Mouse (Mus musculus) embryonic facial prominence, embryonic 11.5 days (tissue): Measurements from ENCODE around the gene Fsd1. TPM values are rescaled to one million over a fixed set of nuclear protein-coding genes. Genes with fewer than 3 reads are reported as not detected.

Source experiments
- ATAC-seq: fragments of 200-750 bp; cut with Nextera tagmentation; replicated peaks from 2 replicates; pipeline ENCODE4 v1.8.0; 2017; ENCODE audit warnings: low read depth; ENCODE audit not compliant: insufficient number of reproducible peaks, low FRiP score, low TSS enrichment
- DNase-seq: peaks from one replicate; pipeline ENCODE4 v3.0.0-alpha.2; 2015; ENCODE audit warnings: low spot score
- H3K27ac ChIP-seq: fragments of 300-500 bp; sonication (generic); replicated peaks from 2 replicates; pipeline ENCODE4 v1.5.1; 2014; ENCODE audit warnings: mild to moderate bottlenecking, low read depth, low read length, control low read depth
- H3K27me3 ChIP-seq: fragments of 300-500 bp; sonication (generic); 2 replicates; pipeline ENCODE4 v1.6.1; 2014; ENCODE audit warnings: mild to moderate bottlenecking, low read length, moderate library complexity, mixed read lengths; ENCODE audit not compliant: control insufficient read depth, insufficient read depth
- H3K36me3 ChIP-seq: fragments of 300-500 bp; sonication (generic); replicated peaks from 2 replicates; pipeline ENCODE4 v1.6.1; 2014; ENCODE audit warnings: low read depth, mild to moderate bottlenecking, low read length, moderate library complexity, mixed read lengths; ENCODE audit not compliant: control insufficient read depth, insufficient read depth
- H3K4me1 ChIP-seq: fragments of 300-500 bp; sonication (generic); 2 replicates; pipeline ENCODE4 v1.6.1; 2014; ENCODE audit warnings: low read length, mixed read lengths; ENCODE audit not compliant: control insufficient read depth, insufficient read depth
- H3K4me2 ChIP-seq: fragments of 300-500 bp; sonication (generic); 2 replicates; pipeline ENCODE4 v1.6.1; 2014; ENCODE audit warnings: low read depth, mild to moderate bottlenecking, control low read depth, low read length, moderate library complexity
- H3K4me3 ChIP-seq: fragments of 300-500 bp; sonication (generic); 2 replicates; pipeline ENCODE4 v1.5.1; 2014; ENCODE audit warnings: low read depth, low read length, control low read depth
- H3K9ac ChIP-seq: fragments of 300-500 bp; sonication (generic); replicated peaks from 2 replicates; pipeline ENCODE4 v1.6.1; 2014; ENCODE audit warnings: mild to moderate bottlenecking, control low read depth, low read length
- H3K9me3 ChIP-seq: fragments of 300-500 bp; sonication (generic); replicated peaks from 2 replicates; pipeline ENCODE4 v1.6.1; 2016; ENCODE audit warnings: mild to moderate bottlenecking, low read length, inconsistent platforms, mixed read lengths; ENCODE audit not compliant: control insufficient read depth
- WGBS: fragments of 180-500 bp; shearing (Covaris S2); extraction: QIAGEN DNeasy Blood & Tissue Kit; methylation state at CpG from one replicate; pipeline ENCODE4 v1.1.7; 2014; 5-methylcytosine and 5-hydroxymethylcytosine counted together
- polyA plus RNA-seq: library from polyadenylated mRNA; unstranded; fragments of >200 nt; fragmentation: Nextera tagmentation; extraction: Ambion mirVana; gene quantifications from 2 replicates; pipeline ENCODE4 v1.2.1, GENCODE M21; 2014

Gene Fsd1
- polyA plus RNA-seq, 1 experiment from 2014 or later: 36.6 TPM

DNA sequence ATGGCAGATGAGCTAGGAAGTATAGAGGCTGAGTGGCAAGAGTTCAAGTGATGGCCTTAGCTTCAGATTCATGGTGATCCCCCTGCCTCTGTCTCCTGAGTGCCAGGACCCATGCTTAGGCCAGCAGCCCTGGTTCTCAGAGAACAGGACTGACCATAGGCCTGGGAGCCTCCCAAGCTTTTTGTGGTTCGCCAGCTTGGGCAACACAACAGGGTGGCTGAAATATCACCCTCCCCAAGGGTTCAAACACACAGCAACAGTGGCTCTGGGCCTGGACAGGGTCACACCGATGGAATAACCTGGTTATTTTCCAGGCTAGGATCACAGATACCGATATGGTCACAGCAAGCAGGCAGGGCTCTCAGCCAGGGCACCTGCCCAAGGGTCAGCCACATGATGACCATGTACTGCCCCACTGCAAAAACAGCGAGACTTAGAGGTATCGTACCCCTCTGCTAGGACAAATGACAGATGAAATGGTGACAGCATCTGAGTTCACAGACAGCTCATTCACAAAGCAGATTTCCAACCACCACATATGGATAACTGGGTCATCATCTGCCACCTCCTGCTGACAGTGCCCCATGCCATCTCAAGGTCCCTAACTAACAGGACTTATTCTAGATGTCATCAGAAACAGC, 41.6 kb downstream of the Fsd1 start:
- DNase-seq (no peak), ATAC-seq (no peak)
- Histone ChIP-seq H3K9ac (no peak overlapping the region), H3K4me2 (no peak overlapping the region), H3K4me3 (no peak overlapping the region), H3K27me3 (no peaks in the 10 kb centered on the region), H3K36me3 (peaks cover 5% of the 10 kb centered on the region; the same call in 1 of the 2 replicates), H3K4me1 (no peaks in the 10 kb centered on the region; the same call in 1 of the 2 replicates), H3K9me3 (no peaks in the 10 kb centered on the region), H3K27ac (no peak overlapping the region)
- 92% methylated on average over 5 of the region's 5 CpGs for whole genome bisulfite sequencing

DNA sequence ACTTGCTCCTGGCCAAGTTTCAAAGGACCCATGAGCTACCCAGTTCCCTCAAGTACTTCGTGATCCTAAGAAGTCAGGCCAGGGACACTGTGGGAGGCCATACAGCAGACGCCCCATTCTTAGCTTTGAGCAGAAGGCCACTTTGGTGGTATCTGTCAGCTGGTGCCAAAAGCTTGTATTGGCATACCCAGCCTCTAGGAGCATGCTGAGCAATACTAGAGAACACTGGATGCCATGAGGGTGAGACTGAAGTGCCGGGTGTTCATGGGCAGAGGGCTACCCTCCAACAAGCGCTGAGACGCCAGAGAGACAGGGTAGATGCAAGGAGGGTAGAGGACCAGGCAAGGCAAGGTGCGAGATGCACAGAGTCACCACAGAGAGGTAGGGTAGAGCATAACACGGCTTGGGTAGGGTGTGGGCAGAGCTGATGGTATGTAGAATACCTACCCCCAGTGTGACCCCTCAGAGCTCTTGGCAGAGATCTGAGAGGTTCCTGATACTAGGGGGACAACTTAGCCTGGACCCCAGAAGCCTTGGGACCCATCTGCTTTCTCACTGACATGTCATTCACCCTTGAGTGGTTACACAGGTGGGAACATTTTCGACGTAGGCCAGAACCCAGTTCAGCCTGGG, 44.0 kb downstream of the Fsd1 start:
- H3K4me2 ChIP-seq: no peak overlapping the region
- no peak for ATAC-seq
- no peak overlapping the region for H3K4me3 ChIP-seq
- 93% methylated on average over 9 of the region's 9 CpGs for WGBS
- H3K27ac ChIP-seq: no peak overlapping the region
- H3K9ac ChIP-seq: no peak overlapping the region
- no peaks in the 10 kb centered on the region for H3K9me3 ChIP-seq
- no peak for DNase-seq
- no peaks in the 10 kb centered on the region for H3K4me1 ChIP-seq
- peaks cover 5% of the 10 kb centered on the region; the same call in 1 of the 2 replicates for H3K36me3 ChIP-seq
- H3K27me3 ChIP-seq: no peaks in the 10 kb centered on the region

DNA sequence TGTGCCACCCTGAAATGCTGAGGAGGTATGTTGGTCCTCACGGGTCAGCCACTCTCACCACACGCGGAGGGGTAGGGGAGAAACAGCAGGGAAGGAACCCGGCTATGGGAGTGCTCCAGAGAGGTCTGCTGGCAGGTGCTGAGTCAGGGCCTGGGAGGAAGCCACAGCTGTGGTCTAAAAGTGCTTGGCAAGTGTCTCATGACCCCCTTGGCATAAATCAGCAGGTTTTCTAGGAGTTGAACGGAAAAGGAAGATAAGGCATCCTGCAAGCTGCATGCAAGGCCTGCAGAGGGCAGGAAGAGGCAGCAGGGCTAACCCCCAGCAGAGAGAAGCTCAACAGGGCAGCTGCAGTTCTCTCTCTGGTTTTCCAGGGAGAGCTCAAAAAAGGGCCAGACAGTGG, 44.6 kb downstream of the Fsd1 start:
- no peaks in the 10 kb centered on the region for H3K9me3 ChIP-seq
- H3K4me2 ChIP-seq: no peak overlapping the region; the same call in 1 of the 2 replicates
- ATAC-seq (no peak), DNase-seq (no peak)
- peaks cover 5% of the 10 kb centered on the region; the same call in 1 of the 2 replicates for H3K36me3 ChIP-seq
- WGBS: 75% methylated on average over 5 of the region's 5 CpGs
- H3K4me3 ChIP-seq: no peak overlapping the region
- no peak overlapping the region for H3K9ac ChIP-seq
- no peak overlapping the region for H3K27ac ChIP-seq
- H3K27me3 ChIP-seq: no peaks in the 10 kb centered on the region
- H3K4me1 ChIP-seq: no peaks in the 10 kb centered on the region

DNA sequence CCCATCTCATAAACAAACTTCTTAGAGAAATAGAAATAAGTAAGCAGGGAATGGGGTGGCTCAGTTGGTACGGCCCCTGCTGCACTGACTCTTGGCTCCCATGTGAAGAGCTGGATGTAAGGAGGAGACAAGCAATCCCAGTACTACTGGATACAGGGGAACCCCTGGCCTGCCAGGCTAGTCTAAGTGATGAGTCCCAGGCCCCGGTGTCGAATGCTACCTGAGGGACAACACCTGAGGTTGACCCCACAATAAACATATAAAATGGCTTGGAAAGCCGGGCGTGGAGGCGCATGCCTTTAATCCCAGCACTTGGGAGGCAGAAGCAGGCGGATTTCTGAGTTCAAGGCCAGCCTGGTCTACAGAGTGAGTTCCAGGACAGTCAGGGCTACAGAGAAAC, 45.1 kb downstream of the Fsd1 start:
- Histone ChIP-seq H3K9me3 (no peaks in the 10 kb centered on the region), H3K9ac (no peak overlapping the region), H3K27me3 (no peaks in the 10 kb centered on the region), H3K4me3 (no peak overlapping the region), H3K27ac (no peak overlapping the region), H3K4me2 (no peak overlapping the region), H3K4me1 (no peaks in the 10 kb centered on the region), H3K36me3 (peaks cover 5% of the 10 kb centered on the region; the same call in 1 of the 2 replicates)
- WGBS: 94% methylated on average over 7 of the region's 7 CpGs
- ATAC-seq (no peak), DNase-seq (no peak)

DNA sequence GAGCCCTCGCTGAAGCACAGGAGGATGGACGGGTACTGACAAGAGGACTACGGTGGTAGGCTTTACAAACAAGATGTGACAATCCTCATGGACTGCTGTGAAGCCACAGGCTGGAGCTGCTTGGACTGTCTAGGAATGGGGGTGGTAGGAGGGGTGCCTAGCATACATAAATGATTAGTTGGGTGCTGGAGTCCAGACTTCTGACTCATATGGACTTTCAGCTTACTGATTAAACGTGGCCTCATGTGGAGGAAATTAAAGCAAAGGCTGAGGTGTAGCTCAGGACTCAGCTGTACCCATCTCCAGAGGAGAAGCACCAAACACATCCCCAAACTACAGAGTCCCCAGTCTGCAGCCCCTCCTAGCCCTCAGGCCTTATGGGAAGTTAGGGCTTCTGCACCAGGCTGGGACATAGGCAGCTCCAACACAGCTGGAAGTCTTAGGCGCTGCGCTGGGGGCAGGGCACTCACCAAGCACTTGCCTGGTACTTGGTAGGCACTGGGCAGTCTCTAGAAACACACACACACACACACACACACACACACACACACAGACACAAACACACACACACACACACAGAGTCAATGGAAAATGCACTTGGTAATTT, 45.9 kb downstream of the Fsd1 start:
- H3K4me2 ChIP-seq: no peak overlapping the region
- peaks cover 5% of the 10 kb centered on the region; the same call in 1 of the 2 replicates for H3K36me3 ChIP-seq
- no peaks in the 10 kb centered on the region for H3K9me3 ChIP-seq
- H3K4me3 ChIP-seq: no peak overlapping the region
- WGBS: 70% methylated on average over 6 of the region's 6 CpGs
- H3K27ac ChIP-seq: no peak overlapping the region
- no peak for ATAC-seq
- no peaks in the 10 kb centered on the region for H3K27me3 ChIP-seq
- no peak for DNase-seq
- no peaks in the 10 kb centered on the region for H3K4me1 ChIP-seq
- no peak overlapping the region for H3K9ac ChIP-seq

DNA sequence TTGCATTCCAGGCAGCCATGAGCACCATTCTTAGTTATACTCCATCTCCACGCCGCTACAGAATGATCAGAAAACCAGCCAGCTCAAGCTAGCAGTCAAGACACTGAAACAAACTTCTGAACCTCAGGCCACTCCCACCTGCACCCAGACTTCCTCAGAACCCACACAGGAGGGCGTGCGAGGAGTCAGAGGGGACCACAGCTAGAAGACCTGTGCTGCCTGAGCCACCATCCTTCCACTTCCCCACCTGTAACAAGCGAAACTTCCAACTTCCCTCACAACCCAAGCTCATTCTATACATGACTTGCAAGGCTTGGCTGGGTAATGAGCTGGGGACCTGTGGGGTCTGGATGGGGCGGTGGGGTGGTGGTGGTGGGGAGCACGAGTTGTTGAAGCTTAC, 46.5 kb downstream of the Fsd1 start:
- Histone ChIP-seq H3K4me2 (no peak overlapping the region), H3K36me3 (peaks cover 5% of the 10 kb centered on the region; the same call in 1 of the 2 replicates)

DNA sequence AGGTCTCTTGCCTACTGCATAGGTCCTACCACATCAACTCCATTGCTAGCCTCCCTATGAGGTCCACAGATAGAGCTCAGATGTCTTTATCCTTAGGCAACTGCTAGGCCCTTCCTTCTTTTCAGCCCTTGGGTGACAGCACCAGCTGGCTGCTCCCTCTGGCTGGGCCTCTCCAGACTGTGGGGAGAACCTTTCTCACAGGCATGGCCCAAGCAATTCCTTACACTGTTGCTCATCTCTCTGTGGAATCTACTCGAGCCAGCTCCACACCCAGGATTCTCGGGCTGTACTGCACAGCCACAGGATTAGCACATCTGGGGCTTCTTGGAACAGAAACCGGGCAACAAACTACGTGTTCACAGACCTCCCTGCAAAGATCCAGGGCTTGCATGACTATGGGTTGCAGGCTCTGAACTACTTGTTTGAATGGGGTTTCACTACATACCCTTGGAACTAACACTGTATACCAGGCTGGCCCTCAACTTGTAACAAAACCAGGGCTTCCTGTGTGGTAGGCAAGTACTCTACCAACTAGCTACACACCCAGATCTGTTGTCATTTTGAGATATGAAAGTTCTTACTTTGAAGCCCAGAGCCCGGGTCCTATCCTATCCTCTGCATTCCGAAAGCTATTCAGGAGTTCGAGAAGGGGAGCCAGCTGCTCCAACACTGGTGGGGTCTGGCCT, 47.9 kb downstream of the Fsd1 start:
- Histone ChIP-seq H3K9ac (no peak overlapping the region; the same call in 1 of the 2 replicates), H3K9me3 (no peaks in the 10 kb centered on the region), H3K27ac (no peak overlapping the region), H3K27me3 (no peaks in the 10 kb centered on the region), H3K4me1 (no peaks in the 10 kb centered on the region), H3K4me2 (no peak overlapping the region), H3K36me3 (0 out of 2 replicates have a peak, but pooled peaks cover 2% of the 10 kb centered on the region), H3K4me3 (no peak overlapping the region)
- 89% methylated on average over 7 of the region's 7 CpGs for WGBS
- ATAC-seq (no peak), DNase-seq (no peak)

More for the DNA sequence above, 46.5 kb downstream of the Fsd1 start:
- H3K4me3 ChIP-seq: no peak overlapping the region
- H3K9ac ChIP-seq: no peak overlapping the region
- no peaks in the 10 kb centered on the region for H3K4me1 ChIP-seq
- no peaks in the 10 kb centered on the region for H3K27me3 ChIP-seq
- no peaks in the 10 kb centered on the region for H3K9me3 ChIP-seq
- 74% methylated on average over 7 of the region's 7 CpGs for WGBS
- DNase-seq: no peak
- H3K27ac ChIP-seq: no peak overlapping the region
- ATAC-seq: no peak
